Mouse (Mus musculus): Measurements from ENCODE around the gene Aff3.

Gene Aff3

DNA sequence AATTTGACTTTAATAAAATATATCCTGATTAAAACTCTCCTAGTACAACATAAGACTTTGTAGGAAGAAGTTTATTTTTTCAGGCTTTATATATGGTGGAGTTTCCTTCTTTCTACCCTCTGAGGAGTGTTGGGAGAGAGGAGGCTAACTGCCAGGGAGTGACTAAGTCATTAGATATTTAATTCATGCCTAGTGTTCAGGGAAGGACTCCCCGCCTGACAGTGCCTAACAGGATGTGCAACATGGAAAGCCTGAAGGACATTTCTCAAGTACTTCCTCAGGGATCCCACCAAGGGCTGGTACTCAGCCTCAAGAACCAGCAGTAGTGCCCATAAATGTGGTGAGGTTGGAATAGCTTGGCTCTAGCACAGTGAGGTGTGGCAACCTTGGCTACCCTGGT, 378.2 kb downstream of the Aff3 start:
- no peak for DNase-seq (ENCODE audit: low spot score in 2 of 2)

- no peak for DNase-seq (ENCODE audit: low spot score in 2 of 2)
These were observed 384.2 kb downstream of the Aff3 start for GRCm38 (mm10) chr1:38280549-38280948.

- no peak for DNase-seq (ENCODE audit: low spot score in 2 of 2)
These were observed 393.4 kb downstream of the Aff3 start for GRCm38 (mm10) chr1:38271312-38271711.

- DNase-seq (ENCODE audit: low spot score in 2 of 2) = no peak
These were observed 396.3 kb downstream of the Aff3 start for GRCm38 (mm10) chr1:38268246-38269042.

DNA sequence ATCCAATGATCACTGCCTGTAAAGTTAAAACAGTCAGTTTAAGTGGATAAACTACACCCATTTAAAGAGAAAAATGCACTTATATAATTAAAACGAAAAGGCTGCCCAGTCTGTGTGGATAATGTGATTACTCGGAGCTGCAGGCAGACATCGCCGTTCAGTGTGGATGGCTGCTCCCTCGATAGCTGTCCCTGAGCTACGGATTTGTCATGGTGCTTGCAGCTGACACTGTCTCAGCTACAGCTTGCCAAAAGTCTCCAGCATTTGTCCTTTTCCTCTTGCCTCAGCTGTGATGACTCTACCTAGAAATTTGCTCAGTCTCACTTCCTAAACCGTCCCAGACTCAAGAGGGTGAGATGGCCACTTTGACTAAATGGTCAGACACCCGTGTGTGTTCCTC, 401.5 kb downstream of the Aff3 start:
- no peak for DNase-seq (ENCODE audit: low spot score in 2 of 2)

DNA sequence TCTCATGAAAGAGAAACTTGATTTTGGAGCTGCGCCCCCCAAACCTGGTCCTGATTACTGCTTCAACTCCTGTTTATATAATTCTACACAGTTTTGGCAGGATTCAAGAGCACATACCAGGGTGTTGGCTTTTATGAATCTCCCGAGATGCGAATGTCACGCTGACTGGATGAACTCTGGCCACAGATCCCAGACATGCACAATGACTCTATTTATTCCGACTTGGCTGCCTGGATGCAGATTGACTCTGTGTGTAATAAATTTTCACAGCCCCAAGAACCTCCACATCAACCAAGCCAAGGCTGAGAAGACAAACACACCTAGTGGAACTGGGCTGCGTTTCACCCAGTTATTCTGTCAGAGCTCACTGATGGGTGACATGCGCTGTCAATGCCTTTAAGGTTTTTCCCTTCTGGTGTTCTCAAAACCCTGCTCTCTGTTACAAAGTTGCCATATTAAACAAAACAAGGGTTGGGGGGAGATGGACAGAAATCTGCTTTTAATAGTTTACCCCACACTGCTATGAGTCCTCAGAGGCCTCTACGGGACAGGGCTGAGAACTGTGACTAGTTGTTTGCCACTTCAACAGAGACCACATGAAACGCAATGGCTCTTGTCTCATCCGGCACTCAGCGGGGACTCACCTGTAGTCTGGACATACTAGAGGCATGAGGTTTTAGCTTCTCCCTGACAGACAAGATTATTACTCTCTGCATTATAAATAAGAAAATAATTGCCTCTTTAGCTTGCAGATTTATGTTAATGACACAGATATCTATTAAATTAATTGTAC, 402.2 kb downstream of the Aff3 start:
- no peak for DNase-seq (ENCODE audit: low spot score in 2 of 2)

DNA sequence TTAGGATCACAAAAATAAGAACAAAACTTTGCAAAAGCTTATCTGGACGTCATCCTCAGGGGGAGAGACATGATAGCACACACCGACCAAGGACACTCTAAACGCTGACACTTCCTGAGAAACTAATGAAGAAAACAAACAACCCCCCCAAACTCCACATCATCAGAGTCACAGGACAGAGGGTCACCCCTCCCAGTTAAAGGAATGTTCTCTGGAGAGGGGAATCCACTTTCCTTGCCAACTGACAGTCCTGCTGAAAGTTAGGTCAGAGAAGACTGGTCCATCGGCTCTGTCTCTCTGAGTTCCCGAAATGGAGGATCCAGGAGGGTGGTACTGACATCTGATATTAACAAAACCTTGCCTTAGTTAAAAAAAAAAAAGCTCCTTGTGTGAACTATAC, 403.7 kb downstream of the Aff3 start:
- no peak for DNase-seq (ENCODE audit: low spot score in 2 of 2)

DNA sequence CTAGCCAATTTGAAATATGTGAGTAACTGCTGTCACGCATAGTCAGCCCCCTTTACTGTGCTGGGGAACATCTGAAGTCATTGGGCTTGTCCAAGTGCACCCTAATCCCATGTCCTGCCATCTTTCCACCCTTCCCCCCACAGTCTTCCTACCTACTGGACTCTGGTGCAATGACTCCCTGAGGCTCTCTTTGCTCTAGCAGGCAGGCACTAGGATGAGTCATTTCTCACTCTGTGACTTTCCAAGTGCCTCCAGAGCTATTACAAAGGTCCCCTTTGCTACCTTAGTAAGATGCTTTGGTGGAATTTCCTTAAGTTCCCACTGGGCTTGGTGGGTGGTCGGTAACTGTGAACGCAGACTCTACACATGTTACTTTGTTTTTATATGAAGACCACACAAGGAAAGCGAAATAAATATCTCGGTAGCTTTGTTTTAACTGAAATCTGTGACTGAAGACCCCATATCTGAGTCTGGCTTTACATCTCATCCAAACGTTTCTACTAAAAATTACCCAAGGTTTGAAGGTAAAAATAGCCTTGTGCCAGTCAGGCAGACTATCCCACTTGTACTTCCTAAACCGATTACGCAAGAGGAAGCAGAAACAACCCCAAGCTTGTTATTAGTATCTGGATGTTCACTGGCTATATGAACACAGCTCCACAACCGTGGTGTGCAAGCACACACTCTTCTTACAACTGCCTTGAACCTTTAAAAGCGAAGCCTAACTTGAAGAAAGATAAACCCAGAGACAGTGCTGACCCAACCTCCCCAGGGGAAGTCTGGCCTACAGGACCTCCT, 405.0 kb downstream of the Aff3 start:
- DNase-seq (ENCODE audit: low spot score in 2 of 2) = no peak

DNA sequence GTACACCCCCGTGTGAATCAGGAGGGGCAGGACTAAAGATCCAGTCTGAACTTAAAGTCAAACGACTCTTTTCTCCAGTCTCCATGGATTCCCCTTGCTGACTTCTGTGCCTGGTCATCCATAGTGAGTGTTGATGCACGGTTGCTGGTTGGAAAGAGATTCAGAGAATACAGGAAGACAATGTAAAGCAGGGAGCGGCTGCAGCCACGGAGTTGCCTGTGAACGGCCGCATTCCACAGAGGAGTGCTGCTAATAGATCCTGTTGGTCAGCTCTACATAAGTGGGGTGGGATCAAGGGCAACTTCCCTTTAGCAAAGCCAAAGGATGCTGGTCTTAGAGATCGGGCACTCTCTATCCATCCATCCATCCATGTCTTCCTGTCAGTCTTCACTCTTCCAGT, 410.3 kb downstream of the Aff3 start:
- no peak for DNase-seq (ENCODE audit: low spot score in 2 of 2)

DNA sequence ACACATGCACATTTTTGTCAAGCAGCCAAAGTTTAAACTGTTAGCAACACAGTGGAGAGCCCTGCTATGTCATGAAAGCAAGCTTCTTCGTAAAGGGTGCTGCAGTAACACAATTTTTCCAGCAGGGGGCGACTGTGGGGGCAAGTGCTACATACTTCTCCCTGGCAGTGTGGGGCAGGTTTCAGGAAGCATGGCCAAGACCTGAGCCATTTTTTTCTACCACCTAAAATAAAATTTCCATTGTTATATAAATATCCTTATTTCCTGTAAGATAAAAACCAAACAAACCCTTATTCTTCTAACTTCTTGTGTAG, 412.0 kb downstream of the Aff3 start:
- peak; percentile 19 to 38 for DNase-seq (ENCODE audit: low spot score in 2 of 2)

DNA sequence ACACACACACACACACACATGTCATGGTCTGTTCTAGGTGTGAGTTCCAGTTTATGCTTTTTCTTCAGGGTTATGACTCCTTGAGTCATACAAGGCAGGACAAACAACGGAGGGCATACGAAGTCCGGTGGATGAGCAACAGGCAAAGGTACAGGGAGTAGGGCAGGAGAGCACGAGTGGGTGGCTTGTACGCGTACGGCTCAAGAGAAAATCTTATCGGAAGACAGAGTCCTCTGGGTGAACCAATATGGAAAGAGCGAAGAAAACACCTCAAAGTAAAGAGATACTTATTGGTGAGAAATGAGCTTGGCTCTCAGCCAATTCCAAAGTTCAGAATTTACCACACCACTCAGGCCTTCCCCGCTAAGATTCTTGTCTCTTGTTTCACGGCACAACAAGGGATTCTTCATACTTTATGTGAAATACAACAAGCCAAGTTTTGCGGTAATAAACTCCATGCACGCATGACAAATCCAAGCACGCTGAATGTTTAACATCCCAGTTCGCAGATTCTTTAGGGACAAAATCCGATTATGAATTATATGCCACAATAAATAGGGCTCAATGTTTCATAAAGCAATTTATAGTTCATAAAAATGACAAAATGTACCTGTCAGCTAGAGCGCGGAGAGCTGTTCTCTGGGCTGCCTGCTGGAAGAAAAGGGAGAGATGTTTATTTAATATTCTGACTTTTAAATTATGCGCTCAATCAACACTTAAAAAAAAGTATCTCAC, 412.6 kb downstream of the Aff3 start:
- DNase-seq (ENCODE audit: low spot score in 2 of 2) = no peak

DNA sequence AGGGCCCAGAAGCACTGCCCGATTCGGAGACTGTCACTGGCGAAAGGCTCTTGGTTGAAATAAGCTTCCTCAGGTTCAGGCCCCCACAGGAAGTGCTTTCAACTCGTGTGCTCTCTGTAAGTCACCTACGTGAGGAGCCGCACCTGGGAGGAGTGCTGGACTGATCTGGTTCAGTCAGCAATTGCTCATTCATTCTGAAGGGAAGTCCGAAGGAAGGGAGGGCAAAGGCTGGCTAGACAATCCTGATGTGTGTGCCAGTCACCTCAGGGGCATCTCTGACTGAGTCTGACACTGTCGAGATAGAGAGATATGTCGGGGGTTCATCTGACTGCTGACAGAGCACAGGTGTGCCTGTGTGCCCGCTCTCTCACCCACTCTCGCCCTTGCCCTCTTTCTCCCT, 413.3 kb downstream of the Aff3 start:
- no peak for DNase-seq (ENCODE audit: low spot score in 2 of 2)

- no peak for DNase-seq (ENCODE audit: low spot score in 2 of 2)
These were observed 414.5 kb downstream of the Aff3 start for GRCm38 (mm10) chr1:38250246-38250645.

DNA sequence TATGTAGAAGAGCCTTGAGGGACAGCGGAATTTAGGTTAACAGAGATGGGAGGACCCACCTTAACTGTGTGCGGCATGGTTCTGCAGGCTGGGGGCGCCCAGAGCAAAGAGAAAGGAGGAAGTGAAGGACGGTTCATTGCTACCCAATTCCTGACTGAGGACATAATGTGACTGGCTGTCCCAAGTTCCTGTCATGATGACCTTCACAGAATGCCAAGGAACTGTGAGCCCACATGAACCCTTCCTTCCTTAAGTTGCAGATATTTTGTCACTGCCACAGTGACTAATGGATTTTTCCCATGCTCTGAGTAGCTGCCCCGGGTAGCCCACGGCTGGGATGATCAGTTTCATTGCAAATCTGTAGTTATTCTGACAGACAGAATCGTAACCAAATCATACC, 415.2 kb downstream of the Aff3 start:
- no peak for DNase-seq (ENCODE audit: low spot score in 2 of 2)

GRCm38 (mm10) chr1:38248027-38248426, 416.7 kb downstream of the Aff3 start:
- no peak for DNase-seq (ENCODE audit: low spot score in 2 of 2)

DNA sequence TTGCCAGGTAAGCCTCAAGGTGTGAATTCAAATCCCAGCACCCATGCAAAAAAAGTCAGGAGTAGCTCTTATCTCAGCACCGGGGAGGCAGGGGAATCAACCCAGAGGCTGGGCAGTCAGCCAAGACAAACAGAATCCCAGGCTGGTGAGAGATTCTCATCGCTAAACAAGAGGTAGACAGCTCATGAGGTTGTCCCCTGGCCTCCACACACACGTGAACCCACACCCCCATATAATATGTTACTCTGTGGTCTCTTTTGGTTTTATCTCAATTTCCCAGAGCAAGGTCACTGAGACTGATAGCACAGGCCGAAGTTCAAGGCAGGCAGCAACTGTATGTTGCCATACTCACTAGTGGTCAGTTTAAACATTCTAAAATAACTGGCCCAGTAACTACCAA, 422.2 kb downstream of the Aff3 start:
- DNase-seq (ENCODE audit: low spot score in 2 of 2) = no peak

DNA sequence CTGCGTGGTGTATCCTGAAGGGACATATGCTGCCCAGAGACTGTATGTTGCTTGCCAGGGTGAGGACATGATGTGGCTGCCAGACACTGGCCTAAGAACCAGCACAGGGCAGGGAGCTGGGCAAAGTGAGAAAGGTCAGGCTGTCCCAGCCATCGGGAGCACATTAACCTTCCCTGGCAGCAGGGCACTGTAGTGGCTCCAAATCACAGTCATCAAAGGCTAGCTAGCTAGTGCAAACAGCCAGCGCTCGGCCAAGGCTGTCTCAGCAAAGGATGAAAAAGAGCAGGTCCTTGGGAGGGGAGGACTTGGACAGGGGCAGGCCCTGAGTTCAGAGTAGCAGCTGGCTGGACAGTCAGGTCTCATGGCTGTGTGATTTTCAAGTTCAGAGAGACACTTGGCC, 423.0 kb downstream of the Aff3 start:
- DNase-seq (ENCODE audit: low spot score in 2 of 2) = no peak

DNA sequence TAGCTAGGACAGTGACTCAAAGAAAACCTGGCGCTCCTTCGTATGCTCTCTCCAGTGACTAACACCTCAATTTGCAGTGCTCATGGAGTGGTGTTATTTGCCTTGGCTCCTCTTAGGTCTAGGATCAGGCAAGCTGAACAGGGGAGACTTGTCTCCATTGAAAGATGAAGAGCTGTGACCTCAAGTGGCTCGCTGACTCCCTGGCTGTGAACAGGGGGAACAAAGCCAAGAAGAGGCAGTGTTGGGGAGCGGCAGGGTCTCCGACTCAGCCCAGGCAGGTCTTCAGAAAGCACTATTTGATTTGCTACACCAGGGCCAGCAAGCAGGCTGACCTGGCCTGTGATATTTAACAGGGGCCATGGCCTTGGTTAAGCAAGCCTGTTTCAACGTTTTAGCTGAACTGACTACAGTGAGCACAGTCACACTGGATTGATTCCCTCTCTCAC, 423.5 kb downstream of the Aff3 start:
- no peak for DNase-seq (ENCODE audit: low spot score in 2 of 2)

- no peak for DNase-seq (ENCODE audit: low spot score in 2 of 2)
These were observed 424.1 kb downstream of the Aff3 start for GRCm38 (mm10) chr1:38240438-38241220.

GRCm38 (mm10) chr1:38239516-38239915, 425.2 kb downstream of the Aff3 start:
- DNase-seq (ENCODE audit: low spot score in 2 of 2) = no peak

DNA sequence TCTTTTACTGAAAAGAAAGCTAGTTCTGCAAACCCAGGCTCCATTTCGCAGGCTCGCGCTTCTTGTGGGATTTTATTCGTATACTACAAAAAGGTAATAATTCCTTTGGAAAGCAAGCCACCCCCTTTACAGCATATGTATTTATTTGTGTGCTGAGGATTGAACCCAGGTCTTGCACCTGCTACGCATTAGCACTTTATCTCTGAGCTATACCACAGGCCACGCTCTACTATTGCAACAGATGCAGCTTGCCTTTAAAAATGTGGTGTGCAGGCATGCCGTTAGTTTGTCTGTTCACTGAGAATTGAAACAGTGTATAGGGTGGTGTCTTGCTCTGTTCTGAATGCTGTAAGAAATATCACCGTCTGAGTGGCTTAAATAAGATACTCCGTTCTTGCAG, 426.9 kb downstream of the Aff3 start:
- no peak for DNase-seq (ENCODE audit: low spot score in 2 of 2)

Measured in spleen, postnatal 36 days (tissue).